Mouse (Mus musculus) liver, embryonic 12.5 days (tissue): Measurements from ENCODE around the gene Dpp8. TPM values are rescaled to one million over a fixed set of nuclear protein-coding genes. Genes with fewer than 3 reads are reported as not detected.
A peak's percentile ranks its signal among the peaks of the same experiment; 100 is the strongest.

Experiments used
- ATAC-seq: fragments of 200-750 bp; cut with Nextera tagmentation; 2 replicates; pipeline ENCODE4 v1.8.0; 2017; ENCODE audit warnings: moderate number of reproducible peaks, mild to moderate bottlenecking, moderate library complexity
- H3K27ac ChIP-seq: fragments of 300-500 bp; sonication (generic); 2 replicates; pipeline ENCODE4 v1.5.1; 2016; ENCODE audit warnings: mild to moderate bottlenecking
- H3K27me3 ChIP-seq: fragments of 300-500 bp; sonication (generic); replicated peaks from 2 replicates; pipeline ENCODE4 v1.6.1; 2016; ENCODE audit warnings: mild to moderate bottlenecking, moderate library complexity
- H3K36me3 ChIP-seq: fragments of 300-500 bp; sonication (generic); 2 replicates; pipeline ENCODE4 v1.6.1; 2016; ENCODE audit warnings: mild to moderate bottlenecking, moderate library complexity
- H3K4me1 ChIP-seq: fragments of 300-500 bp; sonication (generic); 2 replicates; pipeline ENCODE4 v1.6.1; 2016
- H3K4me2 ChIP-seq: fragments of 300-500 bp; sonication (generic); 2 replicates; pipeline ENCODE4 v1.6.1; 2016; ENCODE audit warnings: mild to moderate bottlenecking, moderate library complexity
- H3K4me3 ChIP-seq: fragments of 300-500 bp; sonication (generic); 2 replicates; pipeline ENCODE4 v1.5.1; 2016; ENCODE audit warnings: mild to moderate bottlenecking, moderate library complexity
- H3K9ac ChIP-seq: fragments of 300-500 bp; sonication (generic); 2 replicates; pipeline ENCODE4 v1.6.1; 2016; ENCODE audit warnings: mild to moderate bottlenecking, moderate library complexity
- H3K9me3 ChIP-seq: fragments of 300-500 bp; sonication (generic); replicated peaks from 2 replicates; pipeline ENCODE4 v1.6.1; 2016; ENCODE audit warnings: mild to moderate bottlenecking, moderate library complexity
- WGBS: fragments of 180-500 bp; shearing (Covaris S2); methylation state at CpG from one replicate; pipeline ENCODE4 v1.1.7; 2016; ENCODE audit not compliant: insufficient replicate concordance; 5-methylcytosine and 5-hydroxymethylcytosine counted together
- polyA plus RNA-seq: library from polyadenylated mRNA; unstranded; fragments of >200 nt; fragmentation: Nextera tagmentation; extraction: Ambion mirVana; gene quantifications from 2 replicates; pipeline ENCODE4 v1.2.1, GENCODE M21; 2016

Gene Dpp8
- polyA plus RNA-seq, 1 experiment from 2014 or later: 31.4 TPM

DNA sequence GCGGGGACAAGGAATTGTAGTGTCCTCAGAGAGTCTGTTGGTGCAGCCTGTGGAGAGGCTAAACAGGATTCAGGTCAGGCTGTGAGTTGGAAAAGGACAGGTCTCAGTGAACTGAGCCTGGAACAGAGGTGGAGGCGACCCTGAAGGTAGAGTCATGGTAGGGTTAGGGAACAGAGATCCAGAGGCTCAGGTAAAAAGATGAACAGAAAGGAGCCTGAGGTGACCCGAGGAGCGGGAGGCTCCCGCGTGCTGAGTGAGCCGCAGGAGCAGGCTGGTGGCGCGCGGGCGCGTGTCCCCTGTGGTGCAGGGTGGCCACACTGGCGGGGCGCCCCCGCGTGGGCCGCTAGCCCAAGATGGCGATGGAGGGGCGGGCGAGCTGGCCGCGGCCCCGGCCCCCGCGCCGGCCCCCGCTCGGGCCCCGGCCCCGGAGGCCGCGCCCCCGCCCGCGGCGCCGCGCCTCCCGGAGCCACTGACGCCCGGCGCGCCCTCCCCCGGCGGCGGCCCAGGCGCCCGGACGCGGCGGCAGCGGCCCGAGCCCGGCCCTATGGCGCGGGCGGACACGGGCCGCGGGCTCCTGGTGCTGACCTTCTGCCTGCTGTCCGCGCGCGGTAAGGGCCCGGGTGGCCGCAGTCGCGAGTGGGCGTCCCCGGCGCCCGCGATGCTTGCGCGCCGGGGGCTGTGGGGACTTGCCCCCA is 68.9 kb downstream of the Dpp8 start, which contains the start of gene Igdcc4:
TSS of gene Igdcc4 (plus strand) at position 496 of the 695 bp plus-strand sequence.
- Histone ChIP-seq H3K27me3 (peaks cover 79% of the 10 kb centered on the region), H3K4me1 (peaks cover 9% of the 10 kb centered on the region), H3K9ac (peak within 1 kb of the TSS; percentile 68), H3K36me3 (no peaks in the 10 kb centered on the region), H3K4me2 (peak within 1 kb of the TSS; percentile 88), H3K4me3 (peak within 1 kb of the TSS; percentile 62), H3K27ac (peak within 1 kb of the TSS; percentile 76), H3K9me3 (no peaks in the 10 kb centered on the region; the same call in none of the 2 replicates)
- ATAC-seq: no peak
- WGBS: 3% methylated on average over 44 of the region's 76 CpGs

DNA sequence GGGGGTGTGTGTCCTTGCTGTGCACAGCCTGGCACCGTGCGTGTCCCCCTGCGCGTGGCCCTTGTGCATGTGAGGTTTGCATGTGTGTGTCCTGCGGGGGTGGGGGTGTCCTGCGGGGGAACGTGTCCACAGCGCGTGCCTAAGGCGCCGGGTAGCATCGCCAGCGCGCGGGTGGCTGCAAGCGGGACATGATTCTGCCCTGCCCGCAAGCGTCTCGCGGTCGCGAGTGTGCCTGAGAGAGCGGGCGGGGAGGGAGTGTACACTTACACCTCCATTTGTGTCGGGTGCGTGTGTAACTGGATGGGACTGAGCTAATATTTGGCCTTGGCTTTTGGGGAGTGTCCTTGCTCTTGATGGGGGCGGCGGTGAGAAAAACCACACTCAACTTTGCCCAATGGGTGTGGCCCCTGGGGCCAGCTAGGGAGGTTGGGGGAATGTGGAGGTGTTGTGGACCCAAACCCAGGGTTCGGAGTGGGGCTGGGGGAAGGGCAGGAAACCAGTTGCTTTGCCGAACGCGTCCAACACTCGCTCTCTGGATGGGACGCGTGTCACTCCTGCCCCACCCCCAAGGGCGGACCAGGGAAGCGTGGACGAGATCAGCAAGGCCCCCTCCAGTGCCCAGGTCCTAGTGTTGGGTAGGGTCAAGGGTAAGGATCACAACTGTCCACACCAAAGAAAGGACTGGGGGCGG is 69.6 kb downstream of the Dpp8 start:
- peak overlapping the region; percentile 68 for H3K9ac ChIP-seq
- H3K27ac ChIP-seq: peak overlapping the region; percentile 76
- peak; percentile 53 for ATAC-seq
- peaks cover 83% of the 10 kb centered on the region for H3K27me3 ChIP-seq
- no peaks in the 10 kb centered on the region; the same call in none of the 2 replicates for H3K9me3 ChIP-seq
- WGBS: 1% methylated on average over 39 of the region's 39 CpGs
- peaks cover 9% of the 10 kb centered on the region for H3K4me1 ChIP-seq
- peak overlapping the region; percentile 88 for H3K4me2 ChIP-seq
- peak overlapping the region; percentile 62 for H3K4me3 ChIP-seq
- H3K36me3 ChIP-seq: no peaks in the 10 kb centered on the region

DNA sequence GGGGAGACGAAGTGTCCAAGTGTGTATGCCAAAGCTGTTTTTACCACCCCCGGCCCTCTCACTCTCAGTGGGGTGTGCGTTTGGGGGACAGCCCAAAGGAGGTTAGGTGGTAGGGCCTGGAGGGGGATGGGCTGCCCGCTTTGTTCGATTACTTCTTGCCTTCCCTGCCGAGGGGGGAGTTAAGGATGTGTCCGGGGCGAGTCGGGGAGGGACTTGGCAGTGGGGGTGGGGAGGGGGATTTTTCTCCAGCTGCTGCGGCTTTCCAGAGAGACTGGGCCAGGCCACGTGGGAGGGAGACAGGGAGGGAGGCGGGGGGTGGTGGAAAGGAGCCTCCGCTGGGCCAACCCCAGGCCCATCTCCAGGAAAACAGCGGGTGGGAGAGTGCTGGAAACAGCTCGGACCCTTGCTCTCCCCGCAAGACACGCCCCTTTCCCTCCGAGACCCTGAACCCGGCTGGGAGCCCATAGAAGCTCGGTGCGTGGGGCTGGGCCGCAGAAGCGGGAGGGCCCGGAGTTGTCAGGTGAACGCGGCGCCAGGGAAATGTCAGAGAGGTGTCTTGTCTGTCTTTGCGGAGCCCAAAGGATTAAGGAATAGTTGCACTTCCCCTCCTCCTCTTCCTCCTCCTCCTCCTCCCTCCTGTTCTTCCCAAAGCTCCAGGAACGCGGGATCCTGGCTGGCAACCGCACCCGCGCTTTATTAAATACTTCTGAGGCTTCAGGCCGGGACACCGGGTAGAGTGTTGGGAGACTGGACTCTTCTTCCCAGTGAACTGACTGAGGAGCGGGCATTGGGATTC is 70.4 kb downstream of the Dpp8 start:
- peak overlapping the region; percentile 88 for H3K4me2 ChIP-seq
- no peaks in the 10 kb centered on the region for H3K36me3 ChIP-seq
- peaks cover 9% of the 10 kb centered on the region for H3K4me1 ChIP-seq
- H3K27me3 ChIP-seq: peaks cover 90% of the 10 kb centered on the region
- H3K9ac ChIP-seq: peak overlapping the region; percentile 48
- ATAC-seq: peak; percentile 33
- no peaks in the 10 kb centered on the region; the same call in none of the 2 replicates for H3K9me3 ChIP-seq
- 8% methylated on average over 36 of the region's 36 CpGs for WGBS
- peak overlapping the region; percentile 62 for H3K4me3 ChIP-seq
- H3K27ac ChIP-seq: peak overlapping the region; percentile 5; the same call in 1 of the 2 replicates

DNA sequence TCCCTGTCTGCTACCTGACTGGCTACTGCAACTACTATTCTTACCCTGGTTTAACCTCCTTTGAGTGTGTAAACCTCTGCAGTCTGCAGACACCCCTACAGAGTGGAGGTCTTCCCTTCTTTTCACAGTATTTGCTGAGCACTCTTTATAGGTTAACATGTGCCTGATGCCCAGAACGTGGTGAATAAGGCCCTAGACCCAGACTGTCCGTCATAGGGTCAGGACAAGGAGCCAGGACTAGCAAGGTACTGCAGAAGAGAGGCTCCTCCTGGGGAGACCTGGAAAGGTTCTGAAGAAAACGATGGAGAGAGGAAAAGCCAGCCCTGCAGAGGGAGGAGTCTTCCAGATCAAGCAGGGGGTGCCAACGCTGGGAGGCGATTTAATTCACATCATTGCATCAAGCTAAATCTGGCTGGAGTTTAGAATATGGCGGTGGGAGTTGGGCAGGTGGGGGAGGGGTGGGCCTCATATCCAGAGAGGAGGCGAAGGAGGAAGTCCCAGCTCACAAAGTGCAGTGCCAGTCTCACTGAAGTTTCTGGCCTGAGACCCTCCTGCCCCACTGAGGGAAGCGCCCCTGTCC is 71.0 kb downstream of the Dpp8 start:
- H3K27ac ChIP-seq: peak overlapping the region; percentile 5; the same call in 1 of the 2 replicates
- peak overlapping the region; percentile 88 for H3K4me2 ChIP-seq
- H3K27me3 ChIP-seq: peaks cover 91% of the 10 kb centered on the region
- no peaks in the 10 kb centered on the region; the same call in none of the 2 replicates for H3K9me3 ChIP-seq
- ATAC-seq: no peak
- no peak overlapping the region for H3K9ac ChIP-seq
- H3K4me1 ChIP-seq: peaks cover 9% of the 10 kb centered on the region
- H3K36me3 ChIP-seq: no peaks in the 10 kb centered on the region
- WGBS: 17% methylated on average over 8 of the region's 8 CpGs
- peak overlapping the region; percentile 62 for H3K4me3 ChIP-seq

DNA sequence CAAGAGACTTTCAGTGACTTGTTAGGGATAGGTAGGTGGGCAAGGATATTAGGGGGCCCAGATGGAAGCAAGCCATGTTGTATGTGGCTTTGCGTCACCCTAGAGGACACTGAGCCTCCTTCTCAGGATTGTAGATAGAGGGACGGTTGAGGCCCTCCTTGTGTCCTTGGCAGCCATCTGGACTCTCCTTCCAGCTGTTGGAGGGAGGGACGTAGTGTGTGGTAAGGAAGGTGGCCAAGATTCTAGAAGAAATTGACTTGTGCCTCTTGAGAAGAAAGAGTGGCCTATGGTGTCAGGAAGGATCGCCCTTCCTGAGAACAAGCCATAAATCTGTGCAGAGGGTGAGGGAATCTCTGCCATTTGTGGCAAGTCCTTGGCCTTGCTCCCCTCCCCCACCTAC is 74.6 kb downstream of the Dpp8 start:
- no peak overlapping the region for H3K4me2 ChIP-seq
- ATAC-seq: no peak
- H3K27ac ChIP-seq: no peak overlapping the region
- 60% methylated on average over 4 of the region's 4 CpGs for WGBS
- H3K9ac ChIP-seq: no peak overlapping the region
- no peaks in the 10 kb centered on the region for H3K9me3 ChIP-seq
- peaks cover 89% of the 10 kb centered on the region for H3K27me3 ChIP-seq
- H3K4me3 ChIP-seq: no peak overlapping the region
- H3K36me3 ChIP-seq: no peaks in the 10 kb centered on the region
- peaks cover 8% of the 10 kb centered on the region for H3K4me1 ChIP-seq

DNA sequence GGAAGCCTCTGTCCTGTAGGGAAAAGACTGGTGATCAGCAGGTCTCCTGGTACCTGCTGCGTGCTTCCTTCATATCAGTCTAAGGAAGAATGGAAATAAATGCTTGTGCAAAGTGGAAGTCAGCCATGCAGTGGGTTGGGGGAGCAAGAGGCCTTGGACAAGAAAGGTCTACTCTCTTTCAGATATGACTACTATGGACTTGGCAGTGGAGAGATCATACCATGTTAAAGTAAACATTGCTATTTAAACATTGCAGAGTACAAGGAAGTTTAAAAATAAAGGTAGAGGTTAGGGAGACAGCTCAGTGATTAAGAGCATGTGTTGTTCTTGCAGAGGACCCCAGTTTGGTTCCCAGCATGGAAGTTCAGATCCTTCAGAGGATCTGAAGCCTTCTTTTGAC is 75.7 kb downstream of the Dpp8 start:
- no peaks in the 10 kb centered on the region for H3K36me3 ChIP-seq
- no peak for ATAC-seq
- no peak overlapping the region for H3K4me3 ChIP-seq
- no peak overlapping the region for H3K4me2 ChIP-seq
- H3K4me1 ChIP-seq: peaks cover 3% of the 10 kb centered on the region; the same call in 1 of the 2 replicates
- H3K9ac ChIP-seq: no peak overlapping the region
- no peak overlapping the region for H3K27ac ChIP-seq
- 55% methylated on average over 1 of the region's 1 CpGs for WGBS
- H3K9me3 ChIP-seq: no peaks in the 10 kb centered on the region
- H3K27me3 ChIP-seq: peaks cover 84% of the 10 kb centered on the region

DNA sequence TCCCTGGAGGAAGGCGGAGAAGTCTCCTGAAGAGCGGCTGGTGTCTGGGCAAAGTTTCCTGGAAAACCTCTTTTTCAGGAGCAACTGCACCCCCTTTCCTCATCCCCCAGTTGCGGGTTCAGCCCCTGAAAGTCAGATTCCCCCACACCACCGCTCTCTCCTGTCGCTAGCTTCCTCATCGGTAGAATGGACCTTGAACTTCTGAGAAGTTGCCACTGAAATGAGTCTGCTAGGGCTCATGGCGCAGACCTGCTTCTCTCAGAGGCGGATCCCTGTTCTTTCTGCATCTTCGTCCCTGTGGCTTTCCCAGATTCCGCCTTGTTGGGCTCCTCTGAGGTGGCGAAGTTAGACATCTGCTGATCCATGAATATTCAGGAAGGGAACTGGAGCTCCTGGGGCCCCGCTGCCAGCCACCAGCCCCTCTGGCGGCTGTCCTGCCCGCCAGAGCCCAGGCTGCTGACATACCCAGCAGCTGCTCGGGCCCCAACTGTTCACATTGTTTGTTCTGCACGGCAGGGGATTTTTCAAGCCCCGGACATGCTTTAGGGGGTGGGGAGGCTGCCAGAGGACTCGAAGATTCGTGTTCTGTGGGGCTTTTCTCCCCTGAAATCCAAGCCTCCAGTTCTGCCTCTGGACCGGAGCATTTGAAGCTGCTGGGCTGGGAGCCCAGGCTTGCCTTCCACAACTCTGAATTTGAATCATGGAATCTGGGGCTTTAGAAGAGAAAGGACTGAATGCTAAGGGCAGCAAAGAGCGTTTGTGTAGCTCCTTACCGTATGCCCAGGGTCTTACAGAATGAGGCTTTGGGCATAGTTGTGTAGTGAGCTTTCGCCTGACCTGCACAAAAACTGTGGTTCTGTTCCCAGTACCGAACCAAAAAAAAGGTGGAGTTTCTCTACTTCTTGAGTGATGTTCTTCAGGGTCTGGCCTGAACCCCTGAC is 77.2 kb downstream of the Dpp8 start:
- H3K27ac ChIP-seq: 0 out of 2 replicates have a peak overlapping the region, but pooled peaks have one; percentile 36

DNA sequence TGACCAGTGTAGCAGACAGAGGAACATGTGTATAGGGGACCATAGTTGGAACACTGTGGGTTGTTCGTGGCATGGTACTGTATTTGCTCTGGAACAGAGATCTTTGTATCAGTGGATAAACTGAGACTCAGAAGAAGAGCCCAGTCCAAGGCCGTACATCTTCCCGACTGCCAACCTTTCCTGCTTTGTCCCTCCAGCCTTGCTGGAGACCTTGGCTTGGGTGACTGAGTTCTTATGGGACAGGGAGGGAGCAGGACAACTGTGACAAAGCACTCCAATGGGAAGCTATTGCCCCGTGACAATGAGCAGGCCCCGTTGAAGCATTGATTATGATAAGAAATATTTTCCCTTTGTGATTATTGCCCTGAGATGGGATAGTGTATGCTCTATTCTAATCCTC is 79.5 kb downstream of the Dpp8 start:
- 67% methylated on average over 5 of the region's 5 CpGs for WGBS
- H3K4me1 ChIP-seq: peaks cover 3% of the 10 kb centered on the region; the same call in 1 of the 2 replicates

More for the DNA sequence above, 77.2 kb downstream of the Dpp8 start:
- 15% methylated on average over 24 of the region's 24 CpGs for WGBS
- Histone ChIP-seq H3K4me3 (no peak overlapping the region), H3K4me1 (peaks cover 3% of the 10 kb centered on the region; the same call in 1 of the 2 replicates), H3K36me3 (no peaks in the 10 kb centered on the region), H3K4me2 (peak overlapping the region; percentile 39), H3K9me3 (no peaks in the 10 kb centered on the region), H3K27me3 (peaks cover 84% of the 10 kb centered on the region), H3K9ac (no peak overlapping the region)
- ATAC-seq: no peak

DNA sequence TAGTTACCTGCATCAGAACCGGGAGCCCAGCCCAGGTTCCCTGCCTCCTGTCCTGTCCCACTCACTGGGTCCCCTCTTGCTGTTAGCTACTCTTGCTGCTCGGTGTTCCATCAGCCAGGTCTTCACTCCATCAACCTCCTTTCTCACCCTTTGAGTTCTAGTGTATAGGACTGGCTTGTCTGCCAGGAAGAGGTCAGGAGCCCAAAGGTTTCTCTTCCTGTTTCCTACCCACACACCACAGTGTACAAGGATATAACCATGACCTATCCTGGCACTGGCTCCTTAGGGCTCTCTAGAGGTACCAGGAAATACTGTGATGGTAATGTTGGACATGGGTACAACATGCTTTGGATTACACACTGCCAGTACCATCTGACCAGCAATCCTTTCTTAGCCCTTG is 81.5 kb downstream of the Dpp8 start:
- WGBS: 57% methylated on average over 2 of the region's 2 CpGs
- Histone ChIP-seq H3K4me3 (no peak overlapping the region), H3K27me3 (peaks cover 62% of the 10 kb centered on the region), H3K9ac (no peak overlapping the region), H3K4me2 (no peak overlapping the region), H3K27ac (no peak overlapping the region), H3K9me3 (no peaks in the 10 kb centered on the region), H3K36me3 (peaks cover 10% of the 10 kb centered on the region), H3K4me1 (peaks cover 3% of the 10 kb centered on the region; the same call in 1 of the 2 replicates)
- ATAC-seq: no peak

More for the DNA sequence above, 79.5 kb downstream of the Dpp8 start:
- no peak for ATAC-seq
- Histone ChIP-seq H3K9me3 (no peaks in the 10 kb centered on the region), H3K4me3 (no peak overlapping the region), H3K9ac (no peak overlapping the region), H3K27me3 (peaks cover 72% of the 10 kb centered on the region), H3K4me2 (no peak overlapping the region), H3K27ac (no peak overlapping the region), H3K36me3 (peaks cover 3% of the 10 kb centered on the region; the same call in 1 of the 2 replicates)

DNA sequence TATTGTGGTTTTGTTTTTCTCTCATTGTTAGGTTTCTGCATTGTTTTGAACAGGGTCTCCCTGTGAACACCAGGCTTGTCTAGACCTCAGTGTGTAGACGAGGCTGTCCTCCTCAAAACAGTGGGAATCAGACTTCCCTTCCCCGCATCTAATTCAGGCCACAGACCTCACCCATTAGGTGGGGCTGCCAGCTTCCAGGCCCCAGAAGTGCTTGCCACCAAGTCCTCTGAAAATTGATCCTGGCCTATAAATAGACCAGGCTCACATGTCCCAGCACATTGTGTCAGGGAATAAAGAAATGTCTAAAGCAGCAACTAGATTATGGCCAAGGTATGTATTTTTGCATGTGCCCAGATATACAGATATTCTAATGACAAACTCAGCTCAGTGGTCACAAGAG is 83.7 kb downstream of the Dpp8 start:
- Histone ChIP-seq H3K4me3 (no peak overlapping the region), H3K9ac (no peak overlapping the region), H3K4me2 (no peak overlapping the region), H3K27me3 (peaks cover 48% of the 10 kb centered on the region), H3K27ac (no peak overlapping the region), H3K4me1 (no peaks in the 10 kb centered on the region), H3K36me3 (peaks cover 11% of the 10 kb centered on the region), H3K9me3 (no peaks in the 10 kb centered on the region)
- 67% methylated on average over 2 of the region's 2 CpGs for WGBS
- no peak for ATAC-seq
